Mouse (Mus musculus): ENCODE data around the gene Oxsr1. TPM values are rescaled to one million over a fixed set of nuclear protein-coding genes. Genes with fewer than 3 reads are reported as not detected.
"Not testable (repeated sequence)": the region's sequence is repeated elsewhere in the genome, so short reads cannot be mapped to it uniquely, and the experiment has no call there.

The Oxsr1 gene
- total RNA-seq, 2 experiments from 2014 or later, result 32.1 to 35.7 TPM

- DNase-seq, result no peak
Measured at GRCm38 (mm10) chr9:119338350-119338749, 16.1 kb upstream of the Oxsr1 start.

- DNase-seq, result no peak
Measured at GRCm38 (mm10) chr9:119337842-119338241, 15.6 kb upstream of the Oxsr1 start.

DNA sequence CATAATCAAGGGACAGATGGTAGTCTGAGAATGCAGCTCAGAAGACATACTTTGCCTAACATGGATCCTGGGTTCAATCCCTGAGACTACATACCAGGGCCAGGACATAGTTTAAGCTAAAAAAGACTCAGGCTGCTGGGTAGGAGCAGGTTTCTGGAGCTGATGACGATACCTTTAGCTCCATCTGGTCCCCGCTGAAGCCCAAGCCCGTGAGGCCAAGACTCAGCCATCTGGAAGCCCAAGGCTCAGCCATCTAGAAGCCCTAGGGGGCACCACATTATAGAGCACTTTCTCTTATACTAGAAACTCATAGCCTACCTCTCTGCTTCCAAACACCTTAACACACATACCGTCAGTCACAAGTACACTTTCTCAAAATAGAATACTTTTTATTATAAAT lies 13.3 kb upstream of the Oxsr1 start:
- DNase-seq, result no peak

DNA sequence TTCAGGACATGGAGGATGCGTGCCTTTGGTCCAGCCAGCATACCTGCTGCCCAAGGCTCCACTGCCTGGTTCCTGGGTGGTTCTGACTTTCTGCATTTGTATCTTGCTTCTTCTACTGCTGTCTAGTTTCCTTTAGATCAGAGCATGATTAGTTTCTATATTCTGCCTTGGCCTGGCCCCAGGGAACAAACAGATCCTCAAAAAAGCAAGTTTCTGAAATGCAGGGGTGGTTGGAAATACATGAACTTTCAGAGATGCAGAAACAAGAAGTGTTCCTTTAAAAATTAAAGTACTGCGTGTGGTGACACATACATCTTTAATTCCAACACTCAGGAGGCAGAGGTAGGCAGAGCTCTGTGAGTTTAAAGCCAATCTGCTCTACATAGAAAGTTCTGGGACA lies 12.6 kb upstream of the Oxsr1 start:
- DNase-seq, result no peak

DNA sequence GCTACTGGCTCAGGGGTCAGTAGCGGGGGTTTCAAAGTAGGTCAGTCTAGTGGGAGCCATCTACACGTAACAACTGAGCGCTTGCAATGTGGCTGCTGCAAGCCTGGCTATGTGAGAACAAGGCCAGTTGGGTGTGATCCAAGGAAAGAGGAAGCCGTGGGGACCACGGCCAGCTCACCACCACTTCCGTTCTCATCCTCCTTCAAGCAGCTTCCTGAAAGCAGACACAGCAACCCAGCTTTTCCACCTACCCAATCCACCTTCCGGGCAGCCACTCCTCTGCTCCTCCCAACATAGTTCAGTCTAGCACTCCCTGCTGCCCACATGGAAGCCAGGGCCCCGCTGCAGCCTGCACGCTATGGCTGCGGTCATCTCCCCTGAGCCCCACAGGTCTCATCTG lies 12.1 kb upstream of the Oxsr1 start:
- DNase-seq, result peak; percentile 42 to 61

- DNase-seq, result peak; percentile 44 to 64
Measured at GRCm38 (mm10) chr9:119330186-119330963, 8.1 kb upstream of the Oxsr1 start.

- no peak for DNase-seq
Measured at GRCm38 (mm10) chr9:119328488-119328887, 6.3 kb upstream of the Oxsr1 start.

DNA sequence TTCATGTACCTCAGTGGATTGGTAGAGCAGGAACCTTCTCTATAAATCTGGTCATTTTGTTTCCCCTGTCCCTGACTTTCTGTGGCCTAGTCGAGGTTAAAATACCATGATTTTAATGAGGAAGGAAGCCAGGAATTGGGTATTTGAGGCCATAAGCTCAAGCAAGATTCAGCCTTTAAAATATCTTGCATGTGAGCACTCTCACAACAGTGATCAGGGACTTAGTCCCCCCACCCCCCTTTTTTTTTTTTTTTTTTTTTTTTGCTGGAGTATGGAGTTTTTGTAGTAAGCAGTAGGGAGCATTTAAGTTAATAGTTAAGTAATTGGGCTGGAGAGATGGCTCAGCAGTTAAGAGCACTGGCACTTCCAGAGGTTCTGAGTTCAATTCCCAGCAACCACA lies 1.9 kb upstream of the Oxsr1 start:
- DNase-seq, result no peak

DNA sequence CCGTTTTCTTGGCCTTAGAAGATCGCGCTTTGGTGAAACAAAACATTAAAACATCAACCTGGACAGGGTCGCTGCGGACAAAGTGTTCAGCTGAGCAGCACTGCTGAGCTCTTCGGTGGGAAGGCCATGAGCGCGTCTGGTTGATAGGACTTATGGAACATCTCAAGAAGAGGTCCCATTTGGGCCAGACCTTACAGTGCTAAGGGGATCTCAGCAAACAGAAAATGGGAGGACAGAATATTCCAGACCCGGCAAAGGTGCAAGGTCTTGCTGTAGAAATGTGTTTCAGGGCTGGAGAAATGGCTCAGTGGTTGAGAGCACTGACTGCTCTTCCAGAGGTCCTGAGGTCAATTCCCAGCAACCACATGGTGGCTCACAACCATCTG lies 1.0 kb upstream of the Oxsr1 start:
- peak in 1 of 2 experiments; percentile 6 for DNase-seq

DNA sequence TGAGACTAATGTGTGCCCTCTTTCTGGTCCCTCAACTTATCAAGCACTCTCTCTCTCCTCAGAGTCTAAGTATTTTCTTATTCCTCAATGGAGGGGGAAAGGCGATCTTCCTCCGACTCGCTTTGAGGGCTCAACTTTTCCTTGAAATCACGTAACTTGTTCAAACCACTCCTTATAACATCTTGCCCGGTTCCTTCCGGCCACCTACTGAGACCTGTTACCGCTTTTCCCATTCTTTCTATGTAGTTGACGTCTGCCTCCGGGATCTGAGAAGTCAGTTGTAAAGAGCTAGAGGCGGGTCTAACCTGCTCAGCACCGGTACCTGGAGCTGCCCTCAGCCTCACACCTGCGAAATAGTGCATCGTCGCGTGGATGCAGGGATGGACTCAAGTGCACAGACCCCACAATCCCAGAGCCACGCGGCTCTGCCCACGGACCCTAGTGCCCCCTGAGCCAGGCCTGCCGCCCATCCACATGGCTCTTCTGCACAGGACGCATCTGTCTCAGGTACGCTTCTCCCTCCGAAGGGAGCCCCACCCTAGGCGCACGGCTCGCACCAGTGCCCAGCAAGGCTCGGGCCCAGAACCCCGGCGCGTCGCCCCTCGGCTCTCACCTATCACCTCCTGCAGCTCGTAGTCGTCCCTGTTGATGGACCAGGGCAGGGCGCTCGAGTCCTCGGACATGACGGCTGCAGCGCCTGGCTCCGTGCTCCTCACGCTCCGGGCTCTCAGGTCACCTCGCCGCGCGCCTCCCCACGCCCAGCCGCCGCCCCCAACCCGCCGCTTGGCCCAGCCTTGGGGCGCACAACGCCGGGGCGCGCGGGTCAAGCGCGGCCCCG lies 616 bp downstream of the Oxsr1 start:
- no peak for DNase-seq

- DNase-seq, result no peak
Measured at GRCm38 (mm10) chr9:119320946-119321345, 1.3 kb downstream of the Oxsr1 start.

DNA sequence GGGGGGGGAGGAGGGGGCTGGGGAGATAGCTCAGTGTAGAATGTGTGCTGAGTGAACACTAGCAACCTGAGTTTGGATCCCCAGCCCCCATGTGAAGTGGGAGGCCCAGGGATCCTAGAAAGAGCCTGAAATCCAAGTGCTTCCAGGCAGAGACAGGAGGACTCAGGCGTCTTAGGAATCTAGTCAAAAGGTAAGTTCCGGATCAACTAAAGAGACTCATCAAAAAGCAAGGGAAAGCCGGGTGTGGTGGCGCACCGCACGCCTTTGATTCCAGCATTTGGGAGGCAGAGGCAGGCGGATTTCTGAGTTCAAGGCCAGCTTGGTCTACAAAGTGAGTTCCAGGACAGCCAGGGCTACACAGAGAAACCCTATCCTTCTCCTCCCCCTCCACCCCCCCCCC lies 1.8 kb downstream of the Oxsr1 start:
- DNase-seq, result no peak

- no peak for DNase-seq
Measured at GRCm38 (mm10) chr9:119318891-119319290, 3.3 kb downstream of the Oxsr1 start.

GRCm38 (mm10) chr9:119313096-119313495 lies 9.1 kb downstream of the Oxsr1 start:
- DNase-seq, result no peak

- no peak for DNase-seq
Measured at GRCm38 (mm10) chr9:119309067-119309466, 13.2 kb downstream of the Oxsr1 start.

DNA sequence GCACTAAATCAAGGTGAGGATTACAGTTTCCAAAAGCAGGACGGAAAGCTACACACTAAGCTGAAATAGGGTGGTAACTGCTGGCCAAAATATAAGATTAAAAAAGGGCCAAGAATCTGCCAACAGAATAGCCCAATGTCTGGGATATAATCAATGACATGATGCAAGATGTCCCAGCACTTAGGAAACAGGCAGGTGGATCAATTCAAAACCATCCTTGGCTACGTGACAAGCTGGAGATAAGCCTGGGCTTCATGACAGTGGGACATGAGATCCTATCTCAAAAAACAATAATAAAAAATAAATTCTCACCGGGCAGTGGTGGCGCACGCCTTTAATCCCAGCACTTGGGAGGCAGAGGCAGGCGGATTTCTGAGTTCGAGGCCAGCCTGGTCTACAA lies 16.4 kb downstream of the Oxsr1 start:
- DNase-seq, result no peak

GRCm38 (mm10) chr9:119298563-119298962 lies 23.7 kb downstream of the Oxsr1 start:
- DNase-seq, result no peak

GRCm38 (mm10) chr9:119297696-119298095 lies 24.5 kb downstream of the Oxsr1 start:
- no peak for DNase-seq

DNA sequence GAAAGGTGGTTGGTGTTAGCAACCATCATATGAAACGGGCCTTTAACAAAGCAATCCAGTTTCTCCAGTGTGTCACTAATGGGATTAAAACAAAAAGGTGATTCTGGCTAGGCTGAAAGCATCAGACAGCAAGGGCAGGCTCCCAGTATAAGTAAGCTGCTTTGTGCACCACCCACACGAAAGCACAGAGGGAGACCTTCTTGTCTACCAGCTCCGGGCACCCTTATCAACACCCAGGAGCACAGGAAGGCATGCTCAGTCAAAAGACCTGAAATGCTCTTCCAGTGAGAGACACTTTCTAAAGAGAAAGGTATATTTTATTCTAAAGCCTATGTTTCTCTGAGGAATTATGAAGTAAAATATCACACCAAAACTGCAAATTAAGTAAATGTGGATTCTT lies 31.4 kb downstream of the Oxsr1 start:
- DNase-seq, result no peak

- DNase-seq, result no peak
Measured at GRCm38 (mm10) chr9:119280894-119281682, 41.1 kb downstream of the Oxsr1 start.

DNA sequence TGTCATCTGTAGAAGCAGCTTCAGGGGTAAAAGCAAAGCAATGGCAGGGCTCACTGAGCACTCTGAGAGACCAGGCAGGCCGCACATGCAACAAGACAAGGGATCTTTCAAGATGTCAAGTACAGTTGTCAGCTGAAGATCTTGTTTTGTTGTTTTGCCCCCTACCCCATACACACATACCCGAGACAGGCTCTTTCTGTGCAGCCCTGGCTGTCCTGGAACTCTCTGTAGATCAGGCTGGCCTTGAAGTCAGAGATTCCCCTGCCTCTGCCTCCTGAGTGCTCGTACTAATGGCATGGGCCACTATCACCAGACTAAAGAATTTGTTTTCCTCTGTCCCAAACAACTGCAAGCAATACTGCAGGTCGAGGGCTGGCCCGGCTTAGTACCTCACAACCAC lies 44.2 kb downstream of the Oxsr1 start:
- no peak for DNase-seq

- peak in 1 of 2 experiments; percentile 35 for DNase-seq
Measured at GRCm38 (mm10) chr9:119276321-119276720, 45.9 kb downstream of the Oxsr1 start.

- DNase-seq, result not testable (repeated sequence)
Measured at GRCm38 (mm10) chr9:119274814-119275213, 47.4 kb downstream of the Oxsr1 start.

Measured in adrenal gland, postnatal 36 days (tissue).